Mouse (Mus musculus) frontal cortex, postnatal 36 days (tissue): Measurements from ENCODE around the gene Gm8220.
"Not testable (repeated sequence)": the region's sequence is repeated elsewhere in the genome, so short reads cannot be mapped to it uniquely, and the experiment has no call there.

ENCODE experiments used
- DNase-seq, 2 experiments: peaks; one replicate each; pipeline ENCODE4 v3.0.0; 2022; ENCODE audit warnings: low spot score in 2 of 2

Gm8220 gene

DNA sequence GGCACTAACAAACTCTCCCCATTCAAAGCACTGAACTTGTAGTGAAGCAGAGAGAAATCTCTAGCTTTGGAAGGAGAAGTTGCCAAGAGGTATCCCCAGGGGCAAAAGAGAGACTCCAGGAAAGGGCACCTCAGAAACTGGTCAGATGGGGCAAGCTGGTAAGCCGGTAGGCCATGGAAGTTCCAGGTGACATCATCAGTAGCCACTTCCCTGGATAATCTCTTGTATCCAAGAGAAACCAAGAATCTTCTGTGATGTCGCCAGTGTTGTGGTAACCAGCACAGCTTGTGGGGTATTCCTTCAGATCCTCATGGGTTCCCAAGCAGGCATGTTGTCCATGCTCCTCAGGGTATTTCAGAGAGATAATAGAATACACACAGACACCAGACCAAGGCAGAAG lies at the start of gene Gm8220:
Gene Gm8220 (plus strand): TSS at position 301 of the 400 bp plus-strand sequence.
- not testable (repeated sequence) for DNase-seq

DNA sequence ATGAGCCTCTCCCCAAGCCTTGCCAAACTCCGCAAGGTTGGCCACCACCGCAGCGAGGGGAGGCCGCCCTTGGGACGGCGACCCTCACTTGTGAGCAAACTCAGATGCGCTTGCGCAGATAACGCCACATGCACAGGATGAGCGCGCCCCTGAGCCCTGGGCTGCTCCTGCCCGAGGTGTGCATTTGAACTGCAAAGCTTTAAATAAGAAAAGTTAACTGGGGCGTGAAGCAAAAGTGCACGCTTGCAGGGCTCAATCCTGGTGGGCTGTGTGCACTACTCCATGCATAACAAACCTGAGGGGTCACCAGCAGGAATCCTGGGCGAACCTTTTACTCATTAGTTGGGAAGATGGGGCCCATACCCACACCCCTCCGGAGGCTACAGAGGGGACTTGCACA lies 37.3 kb upstream of the Gm8220 start:
- no peak for DNase-seq

DNA sequence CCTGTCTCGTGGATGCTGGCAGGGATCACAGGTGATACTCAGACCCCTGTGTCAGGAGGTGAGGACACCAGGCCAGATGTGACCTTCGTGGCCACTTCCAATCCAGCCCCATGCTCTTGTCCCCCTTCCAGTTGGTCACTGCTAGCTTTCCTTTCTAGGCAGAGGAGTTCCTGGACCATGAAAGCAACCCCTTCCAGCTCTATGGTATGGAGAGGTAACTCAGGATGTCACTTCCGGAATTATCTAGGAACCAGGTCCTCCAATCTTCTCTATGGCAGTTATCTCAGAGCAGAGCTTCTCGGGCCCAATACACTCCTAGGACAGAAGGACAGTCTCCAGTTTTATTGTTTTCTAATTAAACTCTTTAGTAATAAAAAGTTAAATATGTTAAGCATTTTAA lies 26.7 kb downstream of the Gm8220 start:
- DNase-seq, result not testable (repeated sequence)

DNA sequence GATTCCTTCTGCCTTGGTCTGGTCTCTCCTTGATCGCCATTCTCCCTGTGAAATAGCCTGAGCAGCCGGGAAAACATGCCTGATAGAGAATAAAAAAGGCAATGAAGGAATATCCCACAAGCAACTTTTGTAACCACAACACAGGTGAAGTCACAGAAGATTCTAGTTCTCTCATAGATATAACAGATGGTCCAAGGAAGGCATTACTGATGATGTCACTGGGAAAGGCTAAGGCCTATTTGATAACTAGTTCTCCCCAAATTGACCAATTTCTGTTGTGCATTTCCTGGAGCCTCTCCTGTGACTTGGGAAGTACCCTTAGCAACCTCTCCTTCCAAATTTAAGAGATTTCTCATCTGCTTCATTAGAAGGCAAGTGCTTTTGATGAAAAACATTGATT lies 53.1 kb downstream of the Gm8220 start, which contains the start of gene Gm5930:
Gene Gm5930 (minus strand): TSS at position 101 of the 400 bp plus-strand sequence.
- not testable (repeated sequence) for DNase-seq
